Mouse (Mus musculus) limb, embryonic 13.5 days (tissue): ENCODE measurements at regions not wholly inside any gene's neighbourhood (a gene's known extent, or its start where the extent isn't known, plus 50 kb on each side); places are given as distances from the start of the nearest gene placed in this dataset.

ENCODE experiments used
- ATAC-seq: fragments of 200-750 bp; cut with Nextera tagmentation; 2 replicates; pipeline ENCODE4 v1.8.0; 2017; ENCODE audit warnings: low read depth, moderate number of reproducible peaks, moderate TSS enrichment; ENCODE audit not compliant: low FRiP score
- H3K27ac ChIP-seq: fragments of 300-500 bp; sonication (generic); 2 replicates; pipeline ENCODE4 v1.5.1; 2015; ENCODE audit warnings: inconsistent platforms, mild to moderate bottlenecking, moderate library complexity
- H3K27me3 ChIP-seq: fragments of 300-500 bp; sonication (generic); 2 replicates; pipeline ENCODE4 v1.6.1; 2015; ENCODE audit warnings: mild to moderate bottlenecking, inconsistent platforms
- H3K36me3 ChIP-seq: fragments of 300-500 bp; sonication (generic); 2 replicates; pipeline ENCODE4 v1.6.1; 2015; ENCODE audit warnings: inconsistent platforms, mild to moderate bottlenecking, moderate library complexity
- H3K4me1 ChIP-seq: fragments of 300-500 bp; sonication (generic); 2 replicates; pipeline ENCODE4 v1.6.1; 2015; ENCODE audit warnings: inconsistent platforms
- H3K4me2 ChIP-seq: fragments of 300-500 bp; sonication (generic); replicated peaks from 2 replicates; pipeline ENCODE4 v1.6.1; 2015; ENCODE audit warnings: inconsistent platforms, mild to moderate bottlenecking, moderate library complexity
- H3K4me3 ChIP-seq: fragments of 300-500 bp; sonication (generic); 2 replicates; pipeline ENCODE4 v1.5.1; 2015; ENCODE audit warnings: moderate library complexity, mild to moderate bottlenecking, inconsistent platforms
- H3K9ac ChIP-seq: fragments of 300-500 bp; sonication (generic); 2 replicates; pipeline ENCODE4 v1.6.1; 2015; ENCODE audit warnings: mild to moderate bottlenecking, inconsistent platforms
- H3K9me3 ChIP-seq: fragments of 300-500 bp; sonication (generic); 2 replicates; pipeline ENCODE4 v1.6.1; 2016; ENCODE audit warnings: inconsistent platforms
- WGBS: fragments of 180-500 bp; shearing (Covaris S2); methylation state at CpG from one replicate; pipeline ENCODE4 v1.1.7; 2015; 5-methylcytosine and 5-hydroxymethylcytosine counted together

DNA sequence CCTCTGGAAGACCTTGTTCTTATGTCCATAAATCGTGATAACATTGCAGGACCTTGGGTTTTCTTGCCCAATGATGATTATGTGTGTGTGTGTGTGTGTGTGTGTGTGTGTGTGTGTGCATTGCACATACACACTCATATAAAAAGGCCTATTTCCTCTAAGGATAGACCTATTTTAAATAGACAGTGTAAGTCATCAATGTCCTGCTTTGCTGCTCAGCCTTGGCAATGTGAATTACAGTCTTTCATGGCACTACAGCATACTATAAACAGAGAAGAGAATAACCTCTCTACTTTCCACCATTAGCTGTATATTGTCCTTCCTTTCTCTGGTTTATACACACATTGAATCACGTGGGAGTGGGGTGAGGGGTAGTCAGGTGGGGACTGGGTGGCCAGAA lies 148.8 kb upstream of the Acvr2a start:
- 0 out of 2 replicates have a peak, but pooled peaks cover 5% of the 10 kb centered on the region for H3K4me1 ChIP-seq
- no peak overlapping the region for H3K4me3 ChIP-seq
- H3K36me3 ChIP-seq: no peaks in the 10 kb centered on the region
- no peaks in the 10 kb centered on the region for H3K27me3 ChIP-seq
- H3K9ac ChIP-seq: no peak overlapping the region
- no peak overlapping the region for H3K27ac ChIP-seq
- H3K4me2 ChIP-seq: no peak overlapping the region
- WGBS: 73% methylated on average over 2 of the region's 2 CpGs
- ATAC-seq: no peak
- H3K9me3 ChIP-seq: no peaks in the 10 kb centered on the region

- H3K4me2 ChIP-seq: no peak overlapping the region
- 86% methylated on average over 1 of the region's 1 CpGs for WGBS
- no peaks in the 10 kb centered on the region for H3K36me3 ChIP-seq
- no peak for ATAC-seq
- H3K4me1 ChIP-seq: no peaks in the 10 kb centered on the region
- no peak overlapping the region for H3K4me3 ChIP-seq
- H3K9ac ChIP-seq: no peak overlapping the region
- no peak overlapping the region for H3K27ac ChIP-seq
- no peaks in the 10 kb centered on the region for H3K9me3 ChIP-seq
- no peaks in the 10 kb centered on the region for H3K27me3 ChIP-seq
Observed at GRCm38 (mm10) chr2:48689098-48689497, 124.8 kb upstream of the Acvr2a start.

DNA sequence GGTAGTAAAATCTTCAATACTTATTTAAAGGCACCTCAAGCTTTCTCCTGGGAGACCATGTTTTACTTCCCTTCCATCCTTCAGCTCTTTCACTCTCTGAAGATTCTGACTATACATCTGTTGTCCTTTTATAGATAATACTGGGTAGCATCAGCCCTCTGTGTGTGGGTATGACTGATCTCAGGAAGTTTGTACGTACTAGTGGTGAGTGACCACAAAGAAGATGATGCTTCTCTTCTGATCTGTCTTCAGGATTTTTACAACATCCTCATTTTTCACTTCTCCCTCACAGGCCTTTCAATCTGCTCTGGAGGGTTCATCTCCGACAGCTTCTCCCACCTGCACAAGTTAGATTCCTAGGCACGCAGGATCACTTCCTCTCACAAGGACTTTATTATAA lies 119.4 kb upstream of the Acvr2a start:
- H3K4me3 ChIP-seq: no peak overlapping the region
- H3K27me3 ChIP-seq: no peaks in the 10 kb centered on the region
- H3K9ac ChIP-seq: no peak overlapping the region
- no peaks in the 10 kb centered on the region for H3K9me3 ChIP-seq
- no peaks in the 10 kb centered on the region for H3K4me1 ChIP-seq
- no peak for ATAC-seq
- no peaks in the 10 kb centered on the region for H3K36me3 ChIP-seq
- 85% methylated on average over 3 of the region's 3 CpGs for WGBS
- H3K4me2 ChIP-seq: no peak overlapping the region
- H3K27ac ChIP-seq: no peak overlapping the region

DNA sequence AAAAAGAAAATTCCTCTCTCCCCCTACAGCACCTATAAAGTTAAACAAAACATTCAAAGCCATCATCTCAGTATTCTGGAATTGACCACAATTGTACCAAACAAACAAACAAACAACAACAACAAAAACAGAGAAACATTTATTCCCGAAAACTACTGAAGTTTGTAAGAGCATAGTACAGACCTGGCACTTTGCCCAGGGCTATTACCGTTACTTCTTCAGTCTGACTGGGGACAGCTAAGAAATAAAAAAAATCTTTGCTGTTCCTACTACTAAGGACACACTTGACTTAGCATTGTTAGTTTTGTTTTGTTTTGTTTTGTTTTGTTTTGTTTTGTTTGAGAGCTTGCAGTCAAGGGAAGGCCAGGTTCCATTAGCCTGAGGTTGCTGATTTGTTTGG lies 113.0 kb upstream of the Acvr2a start:
- Histone ChIP-seq H3K9ac (no peak overlapping the region), H3K4me2 (no peak overlapping the region), H3K9me3 (no peaks in the 10 kb centered on the region), H3K27ac (no peak overlapping the region), H3K36me3 (no peaks in the 10 kb centered on the region), H3K4me3 (no peak overlapping the region), H3K4me1 (peaks cover 4% of the 10 kb centered on the region; the same call in 1 of the 2 replicates), H3K27me3 (no peaks in the 10 kb centered on the region)
- 31% methylated on average over 2 of the region's 2 CpGs for WGBS
- ATAC-seq: no peak

- Histone ChIP-seq H3K9ac (no peak overlapping the region), H3K36me3 (no peaks in the 10 kb centered on the region), H3K4me1 (peaks cover 4% of the 10 kb centered on the region; the same call in 1 of the 2 replicates), H3K4me3 (no peak overlapping the region), H3K27me3 (no peaks in the 10 kb centered on the region), H3K4me2 (no peak overlapping the region), H3K27ac (no peak overlapping the region), H3K9me3 (no peaks in the 10 kb centered on the region)
- WGBS: 53% methylated on average over 12 of the region's 12 CpGs
- peak; percentile 61 for ATAC-seq
Observed at GRCm38 (mm10) chr2:48705103-48705804, 108.7 kb upstream of the Acvr2a start.

DNA sequence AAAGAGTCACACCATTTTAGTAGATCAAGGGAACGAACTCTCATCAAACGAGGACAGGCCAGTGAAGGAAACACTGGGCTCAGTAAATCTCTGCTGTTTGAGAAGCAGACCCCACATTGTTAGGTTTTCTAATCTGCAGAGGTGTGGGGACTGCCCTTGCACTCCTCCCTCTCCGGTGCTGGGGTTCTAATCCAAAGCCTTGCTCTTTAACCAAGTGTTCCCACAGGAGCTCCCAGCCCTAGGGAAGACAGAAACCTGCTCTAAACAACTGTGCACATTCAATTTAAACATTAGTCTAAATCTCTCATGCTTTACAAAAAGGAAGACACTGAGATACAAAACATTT lies 108.1 kb upstream of the Acvr2a start:
- no peaks in the 10 kb centered on the region for H3K9me3 ChIP-seq
- WGBS: 50% methylated on average over 3 of the region's 3 CpGs
- peaks cover 4% of the 10 kb centered on the region; the same call in 1 of the 2 replicates for H3K4me1 ChIP-seq
- no peaks in the 10 kb centered on the region for H3K27me3 ChIP-seq
- no peak overlapping the region for H3K4me2 ChIP-seq
- H3K27ac ChIP-seq: no peak overlapping the region
- H3K9ac ChIP-seq: no peak overlapping the region
- ATAC-seq: 0 out of 2 replicates have a peak, but pooled peaks have one; percentile 51
- no peak overlapping the region for H3K4me3 ChIP-seq
- H3K36me3 ChIP-seq: no peaks in the 10 kb centered on the region

DNA sequence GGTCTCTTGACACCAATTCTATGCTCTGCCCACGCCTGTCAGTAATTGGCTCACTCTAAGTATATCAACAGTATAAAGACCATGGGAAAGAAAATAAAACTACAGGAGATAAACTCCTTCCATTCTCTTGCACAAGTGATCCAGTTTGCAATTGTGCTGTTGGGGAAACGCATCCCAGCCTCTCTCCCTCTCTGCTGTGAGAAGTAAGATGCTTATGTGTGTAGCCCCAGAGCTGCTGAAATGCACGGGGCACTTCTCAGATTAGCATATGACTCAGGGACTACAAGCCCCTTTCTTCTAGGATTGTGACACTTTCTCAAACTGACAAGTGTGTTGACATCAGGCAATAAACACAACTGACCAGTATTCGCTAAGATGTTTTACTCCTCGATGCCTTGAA lies 107.7 kb upstream of the Acvr2a start:
- H3K36me3 ChIP-seq: no peaks in the 10 kb centered on the region
- H3K4me3 ChIP-seq: no peak overlapping the region
- H3K9me3 ChIP-seq: no peaks in the 10 kb centered on the region
- no peak overlapping the region for H3K27ac ChIP-seq
- no peak for ATAC-seq
- 47% methylated on average over 5 of the region's 5 CpGs for WGBS
- no peak overlapping the region for H3K4me2 ChIP-seq
- H3K4me1 ChIP-seq: peaks cover under 1% of the 10 kb centered on the region; the same call in 1 of the 2 replicates
- H3K9ac ChIP-seq: no peak overlapping the region
- H3K27me3 ChIP-seq: no peaks in the 10 kb centered on the region

- no peak for ATAC-seq
Observed at GRCm38 (mm10) chr2:48716206-48716605, 97.7 kb upstream of the Acvr2a start.

DNA sequence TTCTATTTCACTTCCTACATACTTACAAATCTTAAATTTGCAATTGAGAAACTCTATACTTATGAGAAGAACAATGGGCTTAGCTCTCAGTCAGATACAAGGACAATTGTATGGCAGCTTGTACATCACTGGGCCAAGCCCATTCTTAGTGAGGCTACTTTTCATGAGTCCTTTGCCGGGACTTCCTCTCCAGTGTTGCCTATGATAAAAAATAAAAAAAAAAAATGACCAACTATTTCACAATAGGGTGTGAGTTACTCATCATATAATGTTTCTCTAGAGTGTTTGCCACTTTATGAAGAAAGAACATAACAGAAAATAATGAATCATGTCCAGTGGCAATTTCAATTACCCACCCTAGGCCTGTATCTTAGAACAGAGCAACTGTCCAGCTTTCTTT lies 96.1 kb upstream of the Acvr2a start:
- Histone ChIP-seq H3K27ac (no peak overlapping the region), H3K36me3 (no peaks in the 10 kb centered on the region), H3K9ac (no peak overlapping the region), H3K4me3 (no peak overlapping the region), H3K27me3 (no peaks in the 10 kb centered on the region), H3K4me1 (no peaks in the 10 kb centered on the region), H3K9me3 (no peaks in the 10 kb centered on the region), H3K4me2 (no peak overlapping the region)
- no peak for ATAC-seq
- 96% methylated on average over 1 of the region's 1 CpGs for WGBS

More at GRCm38 (mm10) chr2:48716206-48716605, 97.7 kb upstream of the Acvr2a start:
- WGBS: 91% methylated on average over 4 of the region's 4 CpGs
- Histone ChIP-seq H3K4me2 (no peak overlapping the region), H3K27ac (no peak overlapping the region), H3K9ac (no peak overlapping the region), H3K27me3 (no peaks in the 10 kb centered on the region), H3K36me3 (no peaks in the 10 kb centered on the region), H3K9me3 (no peaks in the 10 kb centered on the region), H3K4me1 (0 out of 2 replicates have a peak, but pooled peaks cover 6% of the 10 kb centered on the region), H3K4me3 (no peak overlapping the region)

DNA sequence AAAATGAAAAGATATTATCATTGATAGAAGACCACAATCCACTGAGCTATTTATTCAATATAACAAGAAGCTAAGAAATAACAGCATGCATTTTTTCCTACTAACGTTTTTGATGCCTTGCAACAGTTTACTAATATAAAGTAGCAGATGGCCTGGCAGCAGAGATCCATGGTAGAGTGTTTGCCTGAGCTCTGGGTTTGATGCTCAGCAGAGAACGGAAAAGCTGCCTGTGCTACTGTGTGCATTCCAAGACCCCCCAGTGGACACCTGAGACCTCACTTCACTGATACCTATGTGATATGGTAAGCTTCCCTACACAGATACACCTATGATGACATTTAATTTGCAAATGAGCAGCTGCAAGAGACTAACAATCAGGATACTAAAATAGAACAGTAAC lies 95.6 kb upstream of the Acvr2a start:
- H3K9ac ChIP-seq: no peak overlapping the region
- no peaks in the 10 kb centered on the region for H3K27me3 ChIP-seq
- no peaks in the 10 kb centered on the region for H3K9me3 ChIP-seq
- WGBS: 70% methylated on average over 2 of the region's 2 CpGs
- no peak for ATAC-seq
- no peak overlapping the region for H3K27ac ChIP-seq
- H3K4me3 ChIP-seq: no peak overlapping the region
- H3K36me3 ChIP-seq: no peaks in the 10 kb centered on the region
- H3K4me1 ChIP-seq: no peaks in the 10 kb centered on the region
- H3K4me2 ChIP-seq: no peak overlapping the region

DNA sequence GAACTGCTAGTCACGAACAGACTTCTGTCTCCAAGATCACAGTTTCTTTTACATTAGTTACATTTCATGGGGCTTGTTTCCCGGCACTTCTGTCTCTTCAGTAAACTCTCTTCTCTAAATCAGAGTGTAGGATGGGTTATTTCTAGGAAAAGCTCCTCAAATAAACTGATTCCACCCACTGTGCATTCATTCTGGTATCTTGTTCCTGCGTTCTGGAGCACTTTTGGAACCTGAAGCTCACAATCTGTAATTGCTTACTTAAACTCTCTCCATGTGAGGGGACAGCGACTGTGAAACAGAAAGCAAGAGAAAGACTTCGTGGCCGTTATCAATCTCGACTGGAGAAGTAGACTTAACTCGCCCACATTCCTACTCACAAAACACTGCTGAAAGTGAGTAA lies 83.1 kb upstream of the Acvr2a start:
- Histone ChIP-seq H3K36me3 (no peaks in the 10 kb centered on the region), H3K27ac (no peak overlapping the region), H3K9ac (no peak overlapping the region), H3K27me3 (no peaks in the 10 kb centered on the region), H3K4me2 (no peak overlapping the region), H3K9me3 (no peaks in the 10 kb centered on the region), H3K4me3 (no peak overlapping the region), H3K4me1 (no peaks in the 10 kb centered on the region)
- WGBS: 67% methylated on average over 8 of the region's 8 CpGs
- no peak for ATAC-seq

- Histone ChIP-seq H3K27ac (no peak overlapping the region), H3K4me3 (no peak overlapping the region), H3K9ac (no peak overlapping the region), H3K9me3 (no peaks in the 10 kb centered on the region), H3K27me3 (no peaks in the 10 kb centered on the region), H3K36me3 (no peaks in the 10 kb centered on the region), H3K4me2 (no peak overlapping the region), H3K4me1 (no peaks in the 10 kb centered on the region)
- ATAC-seq: no peak
- WGBS: 93% methylated on average over 1 of the region's 1 CpGs
Observed at GRCm38 (mm10) chr2:48733936-48734335, 80.0 kb upstream of the Acvr2a start.

DNA sequence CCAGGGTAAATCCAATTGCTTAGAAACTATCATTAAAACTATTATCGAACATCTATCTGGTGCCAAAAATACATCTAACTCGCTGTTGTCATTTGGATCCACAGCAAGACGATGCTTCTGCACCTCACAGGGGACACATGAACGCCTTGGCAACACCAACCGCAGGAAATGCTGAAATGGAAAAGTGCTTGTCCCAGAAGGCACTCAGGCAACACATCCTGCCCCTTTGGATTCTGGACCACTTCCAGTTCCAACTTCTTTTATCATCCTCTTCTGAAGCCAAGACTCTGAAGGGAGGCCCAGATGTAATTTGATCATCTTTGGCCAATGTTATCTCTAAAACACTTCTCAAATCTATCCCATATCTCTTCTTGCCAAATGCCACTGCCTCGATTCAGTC lies 79.4 kb upstream of the Acvr2a start:
- ATAC-seq: no peak
- Histone ChIP-seq H3K27ac (no peak overlapping the region), H3K9ac (no peak overlapping the region), H3K9me3 (no peaks in the 10 kb centered on the region), H3K4me1 (no peaks in the 10 kb centered on the region), H3K4me3 (no peak overlapping the region), H3K4me2 (no peak overlapping the region), H3K27me3 (no peaks in the 10 kb centered on the region), H3K36me3 (no peaks in the 10 kb centered on the region)
- WGBS: 76% methylated on average over 6 of the region's 6 CpGs
